Mouse (Mus musculus) cerebellum, adult 9-11 months (tissue): ENCODE measurements at regions not wholly inside any gene's neighbourhood (a gene's known extent, or its start where the extent isn't known, plus 50 kb on each side); places are given as distances from the start of the nearest gene placed in this dataset.
A peak's percentile ranks its signal among the peaks of the same experiment; 100 is the strongest.

Experiments
- DNase-seq: peaks from one replicate; pipeline ENCODE4 v3.0.0; 2022

- no peak for DNase-seq
Measured at GRCm38 (mm10) chr2:123267036-123267435, 502.0 kb downstream of the Sqor start.

GRCm38 (mm10) chr2:123274866-123275735 is 510.1 kb downstream of the Sqor start:
- DNase-seq, result no peak

- DNase-seq, result no peak
Measured at GRCm38 (mm10) chr2:123275736-123276330, 510.8 kb downstream of the Sqor start.

- DNase-seq, result no peak
Measured at GRCm38 (mm10) chr2:123311554-123312276, 546.7 kb downstream of the Sqor start.

- peak; percentile 56 for DNase-seq
Measured at GRCm38 (mm10) chr2:123312277-123312617, 547.2 kb downstream of the Sqor start.

GRCm38 (mm10) chr2:123320448-123321097 is 555.5 kb downstream of the Sqor start:
- DNase-seq, result no peak

- no peak for DNase-seq
Measured at GRCm38 (mm10) chr2:123323769-123324168, 558.7 kb downstream of the Sqor start.

GRCm38 (mm10) chr2:123324896-123325295 is 559.9 kb downstream of the Sqor start:
- DNase-seq, result no peak

- no peak for DNase-seq
Measured at GRCm38 (mm10) chr2:123349625-123350346, 584.7 kb downstream of the Sqor start.

- DNase-seq, result no peak
Measured at GRCm38 (mm10) chr2:123364204-123364603, 599.2 kb downstream of the Sqor start.

- no peak for DNase-seq
Measured at GRCm38 (mm10) chr2:123366571-123366970, 601.5 kb downstream of the Sqor start.

- peak; percentile 27 for DNase-seq
Measured at GRCm38 (mm10) chr2:123385622-123386418, 620.8 kb downstream of the Sqor start.

GRCm38 (mm10) chr2:123386773-123387604 is 622.0 kb downstream of the Sqor start:
- DNase-seq, result peak; percentile 45

- no peak for DNase-seq
Measured at GRCm38 (mm10) chr2:123390981-123391380, 625.9 kb downstream of the Sqor start.

- DNase-seq, result no peak
Measured at GRCm38 (mm10) chr2:123394296-123394695, 629.3 kb downstream of the Sqor start.

- no peak for DNase-seq
Measured at GRCm38 (mm10) chr2:123397551-123397950, 632.5 kb downstream of the Sqor start.

GRCm38 (mm10) chr2:123401064-123401463 is 636.0 kb downstream of the Sqor start:
- DNase-seq, result no peak

- DNase-seq, result no peak
Measured at GRCm38 (mm10) chr2:123409075-123409474, 644.0 kb downstream of the Sqor start.

- DNase-seq, result no peak
Measured at GRCm38 (mm10) chr2:123458034-123458677, 631.6 kb upstream of the Sema6d start.

- no peak for DNase-seq
Measured at GRCm38 (mm10) chr2:123473840-123474239, 615.9 kb upstream of the Sema6d start.
